Mouse (Mus musculus): ENCODE data around the gene Grm1.
A peak's percentile ranks its signal among the peaks of the same experiment; 100 is the strongest.

The Grm1 gene

GRCm38 (mm10) chr10:10818061-10818460 lies 264.1 kb downstream of the Grm1 start:
- DNase-seq: no peak

- DNase-seq: no peak
Observed at GRCm38 (mm10) chr10:10814631-10815216, 267.4 kb downstream of the Grm1 start.

GRCm38 (mm10) chr10:10812750-10813711 lies 269.1 kb downstream of the Grm1 start:
- peak; percentile 72 for DNase-seq

- DNase-seq: no peak
Observed at GRCm38 (mm10) chr10:10809777-10810176, 272.4 kb downstream of the Grm1 start.

GRCm38 (mm10) chr10:10795321-10795720 lies 286.8 kb downstream of the Grm1 start:
- DNase-seq: peak; percentile 5

- DNase-seq: no peak
Observed at GRCm38 (mm10) chr10:10790458-10790857, 291.7 kb downstream of the Grm1 start.

- no peak for DNase-seq
Observed at GRCm38 (mm10) chr10:10789967-10790366, 292.2 kb downstream of the Grm1 start.

- DNase-seq: no peak
Observed at GRCm38 (mm10) chr10:10787906-10788416, 294.2 kb downstream of the Grm1 start.

GRCm38 (mm10) chr10:10785122-10785521 lies 297.0 kb downstream of the Grm1 start:
- peak; percentile 2 for DNase-seq

GRCm38 (mm10) chr10:10774827-10775226 lies 307.3 kb downstream of the Grm1 start:
- no peak for DNase-seq

GRCm38 (mm10) chr10:10763015-10763414 lies 319.1 kb downstream of the Grm1 start:
- no peak for DNase-seq

GRCm38 (mm10) chr10:10761274-10761673 lies 320.9 kb downstream of the Grm1 start:
- DNase-seq: no peak

GRCm38 (mm10) chr10:10760801-10761200 lies 321.4 kb downstream of the Grm1 start:
- DNase-seq: no peak

GRCm38 (mm10) chr10:10751033-10751432 lies 331.1 kb downstream of the Grm1 start:
- DNase-seq: no peak

- no peak for DNase-seq
Observed at GRCm38 (mm10) chr10:10744097-10744496, 338.1 kb downstream of the Grm1 start.

GRCm38 (mm10) chr10:10742172-10742571 lies 340.0 kb downstream of the Grm1 start:
- no peak for DNase-seq

GRCm38 (mm10) chr10:10741314-10741713 lies 340.8 kb downstream of the Grm1 start:
- DNase-seq: no peak

GRCm38 (mm10) chr10:10740729-10741128 lies 341.4 kb downstream of the Grm1 start:
- DNase-seq: no peak

GRCm38 (mm10) chr10:10737041-10737681 lies 345.0 kb downstream of the Grm1 start:
- DNase-seq: no peak

GRCm38 (mm10) chr10:10734561-10734960 lies 347.6 kb downstream of the Grm1 start:
- DNase-seq: no peak

- DNase-seq: no peak
Observed at GRCm38 (mm10) chr10:10733092-10733491, 349.1 kb downstream of the Grm1 start.

- no peak for DNase-seq
Observed at GRCm38 (mm10) chr10:10726501-10726900, 355.7 kb downstream of the Grm1 start.

- no peak for DNase-seq
Observed at GRCm38 (mm10) chr10:10710837-10711236, 371.3 kb downstream of the Grm1 start.

Measured in right cerebral cortex, postnatal 4 days (tissue).